8 mouse cellular contexts compared by ENCODE assay signal in the genomic region with DNA sequence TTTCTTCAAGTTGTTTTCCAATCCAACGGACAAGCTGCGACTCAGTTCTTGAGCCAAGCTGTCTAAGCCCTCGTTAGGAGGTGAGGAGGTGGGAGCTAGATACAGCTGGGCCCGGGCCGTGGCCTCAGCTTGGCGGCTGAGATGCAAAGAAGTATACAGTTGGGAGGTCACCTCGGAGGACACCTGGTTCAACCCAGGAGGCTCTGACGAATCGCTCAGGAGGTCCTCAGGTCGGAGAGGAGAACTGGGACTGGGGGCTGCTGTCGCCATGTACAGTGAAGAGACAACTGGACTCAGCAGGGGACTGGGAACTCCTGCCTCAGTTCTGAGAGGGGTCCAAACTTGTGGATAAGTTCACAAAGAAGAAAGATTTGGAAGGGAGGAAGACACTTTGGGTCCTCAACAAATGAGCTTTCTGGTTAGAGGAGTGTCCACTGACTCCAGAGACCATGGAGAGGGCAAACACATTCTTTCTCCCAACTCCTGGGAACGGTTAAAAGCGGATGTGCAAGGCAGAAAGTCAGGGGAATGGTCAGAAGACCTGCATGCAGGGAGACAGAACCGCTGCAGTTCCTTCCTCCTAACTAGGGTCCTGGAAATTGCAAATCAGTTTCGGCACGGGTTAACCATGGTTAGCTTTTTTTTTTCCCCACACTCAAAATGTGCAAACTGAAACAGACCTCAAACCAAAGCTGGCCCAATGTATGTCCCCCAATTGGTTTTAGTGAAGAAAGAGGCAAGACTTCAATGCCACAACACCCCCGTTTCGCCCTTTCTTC. TPM values are rescaled to one million over a fixed set of nuclear protein-coding genes. Genes with fewer than 3 reads are reported as not detected.
DNase-seq lines count a peak whose midpoint lies in the region; ATAC-seq and TF ChIP-seq lines count a peak whose summit lies in the region.

No protein-coding gene starts in this region.

- peaks cover 33% of the 10 kb centered on the region for H3K36me3 ChIP-seq in heart, embryonic 13.5 days
- H3K36me3 ChIP-seq in G1E (replicated peaks), result peaks cover 47% of the 10 kb centered on the region
- H3K36me3 ChIP-seq in forebrain, embryonic 13.5 days (ENCODE audit: poor library complexity, severe bottlenecking), result peaks cover 33% of the 10 kb centered on the region
- peaks cover 19% of the 10 kb centered on the region for H3K36me3 ChIP-seq in liver, embryonic 13.5 days

- H3K4me3 ChIP-seq in heart, embryonic 13.5 days, result peak overlapping the region; percentile 65
- H3K4me3 ChIP-seq in G1E (ENCODE audit: low read depth, low read length), result peak overlapping the region; percentile 70
- peak overlapping the region; percentile 52 for H3K4me3 ChIP-seq in forebrain, embryonic 13.5 days
- H3K4me3 ChIP-seq in liver, embryonic 13.5 days (replicated peaks), result peak overlapping the region; percentile 69

- TF ChIP-seq CTCF in G1E (IDR thresholded peaks at IDR 0.05; ENCODE audit: low read depth, low read length), result no peak

- H3K9ac ChIP-seq in heart, embryonic 13.5 days, result peak overlapping the region; percentile 95
- H3K9ac ChIP-seq in forebrain, embryonic 13.5 days, result peak overlapping the region; percentile 84
- H3K9ac ChIP-seq in liver, embryonic 13.5 days, result peak overlapping the region; percentile 89

- peak overlapping the region; percentile 94 for H3K4me2 ChIP-seq in heart, embryonic 13.5 days
- H3K4me2 ChIP-seq in forebrain, embryonic 13.5 days, result peak overlapping the region; percentile 79
- peak overlapping the region; percentile 79 for H3K4me2 ChIP-seq in liver, embryonic 13.5 days

- no peak for DNase-seq in heart, postnatal 25 days (ENCODE audit: low spot score)
- peak; percentile 26 for DNase-seq in G1E (ENCODE audit: low spot score)
- no peak for DNase-seq in liver, embryonic 13.5 days
- peak; percentile 31 for DNase-seq in thymus, postnatal 14 days
- no peak for DNase-seq in urinary bladder, adult 18-20 months (ENCODE audit: low spot score in 2 of 2)
- no peak for DNase-seq in urinary bladder, adult 2 months (ENCODE audit: low spot score)

- H3K9me3 ChIP-seq in heart, embryonic 13.5 days, result no peaks in the 10 kb centered on the region
- no peaks in the 10 kb centered on the region for H3K9me3 ChIP-seq in G1E (replicated peaks)
- H3K9me3 ChIP-seq in forebrain, embryonic 13.5 days (replicated peaks), result no peaks in the 10 kb centered on the region
- H3K9me3 ChIP-seq in liver, embryonic 13.5 days (replicated peaks), result no peaks in the 10 kb centered on the region

- ATAC-seq in heart, embryonic 13.5 days (ENCODE audit: extremely low read depth, insufficient number of reproducible peaks, low FRiP score, low TSS enrichment), result no peak
- no peak for ATAC-seq in G1E (ENCODE audit: extremely low read depth, insufficient number of reproducible peaks, low FRiP score, poor library complexity, severe bottlenecking)
- ATAC-seq in forebrain, embryonic 13.5 days, result no peak
- ATAC-seq in liver, embryonic 13.5 days (ENCODE audit: low read depth), result no peak

- WGBS in heart, embryonic 13.5 days, result 19% methylated on average over 18 of the region's 18 CpGs
- 18% methylated on average over 18 of the region's 18 CpGs for WGBS in forebrain, embryonic 13.5 days
- 27% methylated on average over 18 of the region's 18 CpGs for WGBS in liver, embryonic 13.5 days (ENCODE audit: insufficient replicate concordance)

- peaks cover 47% of the 10 kb centered on the region for H3K4me1 ChIP-seq in heart, embryonic 13.5 days
- peaks cover 59% of the 10 kb centered on the region for H3K4me1 ChIP-seq in G1E (ENCODE audit: insufficient read depth, low read depth, low read length)
- peaks cover 55% of the 10 kb centered on the region for H3K4me1 ChIP-seq in forebrain, embryonic 13.5 days
- peaks cover 55% of the 10 kb centered on the region for H3K4me1 ChIP-seq in liver, embryonic 13.5 days (replicated peaks)

- peaks cover 15% of the 10 kb centered on the region for H3K27me3 ChIP-seq in heart, embryonic 13.5 days (replicated peaks)
- peaks cover 16% of the 10 kb centered on the region for H3K27me3 ChIP-seq in G1E (ENCODE audit: insufficient read depth, low read length)
- H3K27me3 ChIP-seq in forebrain, embryonic 13.5 days, result peaks cover 14% of the 10 kb centered on the region
- peaks cover 17% of the 10 kb centered on the region for H3K27me3 ChIP-seq in liver, embryonic 13.5 days

- H3K27ac ChIP-seq in heart, embryonic 13.5 days (replicated peaks), result peak overlapping the region; percentile 83
- peak overlapping the region; percentile 85 for H3K27ac ChIP-seq in forebrain, embryonic 13.5 days
- H3K27ac ChIP-seq in liver, embryonic 13.5 days, result peak overlapping the region; percentile 88

- intact Hi-C loops in heart, postnatal 25 days (cut with DNase I), result loop anchor here (5.0 kb wide), 1 partner anchor 56 kb away; no protein-coding TSS in a partner anchor

RNA-seq across cellular contexts. Expression of a gene that starts 0.7 kb away (rescaled TPM):
- 13.7 and 15.3 TPM in 2 replicates for polyA plus RNA-seq in heart, embryonic 13.5 days (2015; fragmentation: Nextera tagmentation; extraction: Ambion mirVana)
- 1 to 10 TPM; 2.6 to 5.3 TPM for total RNA-seq in heart, postnatal 25 days (2021)
- total RNA-seq in G1E (2014; fragmentation: Nextera tagmentation) (30.3 and 42.0 TPM in 2 replicates), G1E (2017) (19.2 and 26.0 TPM in 2 replicates)
- 30.8 and 35.4 TPM in 2 replicates for polyA plus RNA-seq in G1E (2012)
- 37.1 and 43.3 TPM in 2 replicates for polyA plus RNA-seq in forebrain, embryonic 13.5 days (2015; fragmentation: Nextera tagmentation; extraction: Ambion mirVana)
- polyA plus RNA-seq in liver, embryonic 13.5 days (2015; fragmentation: Nextera tagmentation; extraction: Ambion mirVana), result 9.8 and 10.1 TPM in 2 replicates
- 9.2 and 10.8 TPM in 2 replicates for polyA plus RNA-seq in urinary bladder, adult 2 months (2012; rRNA removed)

RNA-seq across cellular contexts. Expression of a gene that starts 0.9 kb away (rescaled TPM):
- 173 and 201 TPM in 2 replicates for polyA plus RNA-seq in heart, embryonic 13.5 days (2015; fragmentation: Nextera tagmentation; extraction: Ambion mirVana)
- 10 to 100 TPM; 48.0 to 53.0 TPM for total RNA-seq in heart, postnatal 25 days (2021)
- total RNA-seq in G1E (2014; fragmentation: Nextera tagmentation), result 138 and 139 TPM in 2 replicates
- total RNA-seq in G1E (2017), result 116 and 127 TPM in 2 replicates
- polyA plus RNA-seq in G1E (2012), result 7.4 and 10.1 TPM in 2 replicates
- 208 and 210 TPM in 2 replicates for polyA plus RNA-seq in forebrain, embryonic 13.5 days (2015; fragmentation: Nextera tagmentation; extraction: Ambion mirVana)
- polyA plus RNA-seq in liver, embryonic 13.5 days (2015; fragmentation: Nextera tagmentation; extraction: Ambion mirVana), result 90.7 and 94.6 TPM in 2 replicates
- polyA plus RNA-seq in urinary bladder, adult 2 months (2012; rRNA removed), result 56.2 and 60.4 TPM in 2 replicates

RNA-seq across cellular contexts. Expression of a gene that starts 3.2 kb away (rescaled TPM):
- 0.48 and 0.85 TPM in 2 replicates for polyA plus RNA-seq in heart, embryonic 13.5 days (2015; fragmentation: Nextera tagmentation; extraction: Ambion mirVana)
- total RNA-seq in heart, postnatal 25 days (2021), result under 1 TPM; 0.22 to 0.29 TPM
- 0.58 and 1.2 TPM in 2 replicates for total RNA-seq in G1E (2014; fragmentation: Nextera tagmentation)
- total RNA-seq in G1E (2017), result 0.60 and 0.64 TPM in 2 replicates
- polyA plus RNA-seq in G1E (2012), result 0.27 and 0.33 TPM in 2 replicates
- 3.7 and 4.0 TPM in 2 replicates for polyA plus RNA-seq in forebrain, embryonic 13.5 days (2015; fragmentation: Nextera tagmentation; extraction: Ambion mirVana)
- polyA plus RNA-seq in liver, embryonic 13.5 days (2015; fragmentation: Nextera tagmentation; extraction: Ambion mirVana), result 0.07 and 0.19 TPM in 2 replicates
- 1.6 TPM in 2 replicates for polyA plus RNA-seq in urinary bladder, adult 2 months (2012; rRNA removed)

RNA-seq across cellular contexts. Expression of a gene that starts 17.4 kb away (rescaled TPM):
- 6.2 and 8.3 TPM in 2 replicates for polyA plus RNA-seq in heart, embryonic 13.5 days (2015; fragmentation: Nextera tagmentation; extraction: Ambion mirVana)
- under 1 TPM; 0.16 to 0.17 TPM for total RNA-seq in heart, postnatal 25 days (2021)
- total RNA-seq in G1E (2014; fragmentation: Nextera tagmentation) (not detected in 2 replicates), G1E (2017) (0.06 and 0.11 TPM in 2 replicates)
- not detected in 2 replicates for polyA plus RNA-seq in G1E (2012)
- 72.6 and 78.8 TPM in 2 replicates for polyA plus RNA-seq in forebrain, embryonic 13.5 days (2015; fragmentation: Nextera tagmentation; extraction: Ambion mirVana)
- polyA plus RNA-seq in liver, embryonic 13.5 days (2015; fragmentation: Nextera tagmentation; extraction: Ambion mirVana), result 0.92 and 1.1 TPM in 2 replicates
- polyA plus RNA-seq in urinary bladder, adult 2 months (2012; rRNA removed), result 3.0 and 4.2 TPM in 2 replicates

RNA-seq across cellular contexts. Expression of a gene that starts 46.3 kb away (rescaled TPM):
- 18.0 and 18.8 TPM in 2 replicates for polyA plus RNA-seq in heart, embryonic 13.5 days (2015; fragmentation: Nextera tagmentation; extraction: Ambion mirVana)
- 10 to 100 TPM; 26.4 to 27.9 TPM for total RNA-seq in heart, postnatal 25 days (2021)
- total RNA-seq in G1E (2014; fragmentation: Nextera tagmentation) (120 TPM in 2 replicates), G1E (2017) (55.6 and 71.0 TPM in 2 replicates)
- 183 and 212 TPM in 2 replicates for polyA plus RNA-seq in G1E (2012)
- 104 and 106 TPM in 2 replicates for polyA plus RNA-seq in forebrain, embryonic 13.5 days (2015; fragmentation: Nextera tagmentation; extraction: Ambion mirVana)
- polyA plus RNA-seq in liver, embryonic 13.5 days (2015; fragmentation: Nextera tagmentation; extraction: Ambion mirVana), result 2.6 and 4.4 TPM in 2 replicates
- polyA plus RNA-seq in urinary bladder, adult 2 months (2012; rRNA removed), result 85.5 and 132 TPM in 2 replicates

Comparison
In these comparisons a context has a peak if more than half of its experiments do, and no peak if none do; other contexts are left out.
1. DNase-seq: peak in G1E (single experiment) and thymus, postnatal 14 days (single experiment); none in heart, postnatal 25 days (single experiment), liver, embryonic 13.5 days (single experiment), urinary bladder, adult 18-20 months (0 of 2) and urinary bladder, adult 2 months (single experiment).
2. Peak in every context shown above with its lines, with median percentiles within 50 percentile points of each other: H3K27ac ChIP-seq, H3K4me2 ChIP-seq, H3K4me3 ChIP-seq and H3K9ac ChIP-seq.